Mouse (Mus musculus) neural tube, embryonic 10.5 days (tissue): ENCODE measurements at regions not wholly inside any gene's neighbourhood (a gene's known extent, or its start where the extent isn't known, plus 50 kb on each side); places are given as distances from the start of the nearest gene placed in this dataset.

Experiments used
- DNase-seq: peaks from one replicate; pipeline ENCODE4 v3.0.0-alpha.2; 2017; ENCODE audit warnings: low spot score; ENCODE audit errors: extremely low spot score

- DNase-seq: peak; percentile 22
Measured at GRCm38 (mm10) chr10:122563973-122564372, 114.6 kb upstream of the Ppm1h start.

- no peak for DNase-seq
Measured at GRCm38 (mm10) chr10:122564473-122564872, 114.1 kb upstream of the Ppm1h start.

GRCm38 (mm10) chr10:122566601-122567000 lies 112.0 kb upstream of the Ppm1h start:
- DNase-seq: no peak

GRCm38 (mm10) chr10:122569546-122570202 lies 108.9 kb upstream of the Ppm1h start:
- DNase-seq: no peak

- peak; percentile 23 for DNase-seq
Measured at GRCm38 (mm10) chr10:122570909-122571551, 107.5 kb upstream of the Ppm1h start.

- no peak for DNase-seq
Measured at GRCm38 (mm10) chr10:122576171-122577063, 102.1 kb upstream of the Ppm1h start.

- DNase-seq: no peak
Measured at GRCm38 (mm10) chr10:122578209-122579001, 100.2 kb upstream of the Ppm1h start.

- no peak for DNase-seq
Measured at GRCm38 (mm10) chr10:122581096-122581495, 97.5 kb upstream of the Ppm1h start.

- DNase-seq: no peak
Measured at GRCm38 (mm10) chr10:122587541-122587940, 91.0 kb upstream of the Ppm1h start.

- DNase-seq: no peak
Measured at GRCm38 (mm10) chr10:122599511-122599910, 79.1 kb upstream of the Ppm1h start.

- DNase-seq: no peak
Measured at GRCm38 (mm10) chr10:122602394-122602793, 76.2 kb upstream of the Ppm1h start.

- DNase-seq: no peak
Measured at GRCm38 (mm10) chr10:122603960-122604359, 74.6 kb upstream of the Ppm1h start.

GRCm38 (mm10) chr10:122613281-122613680 lies 65.3 kb upstream of the Ppm1h start:
- no peak for DNase-seq

GRCm38 (mm10) chr10:122613891-122614290 lies 64.7 kb upstream of the Ppm1h start:
- no peak for DNase-seq

GRCm38 (mm10) chr10:122614720-122615119 lies 63.8 kb upstream of the Ppm1h start:
- no peak for DNase-seq

GRCm38 (mm10) chr10:122615658-122616057 lies 62.9 kb upstream of the Ppm1h start:
- DNase-seq: no peak

- no peak for DNase-seq
Measured at GRCm38 (mm10) chr10:122616385-122616784, 62.2 kb upstream of the Ppm1h start.

GRCm38 (mm10) chr10:122618854-122619253 lies 59.7 kb upstream of the Ppm1h start:
- DNase-seq: no peak

- no peak for DNase-seq
Measured at GRCm38 (mm10) chr10:122619406-122620116, 59.0 kb upstream of the Ppm1h start.
